ENCODE assay signal across 10 mouse cellular contexts in the genomic region with DNA sequence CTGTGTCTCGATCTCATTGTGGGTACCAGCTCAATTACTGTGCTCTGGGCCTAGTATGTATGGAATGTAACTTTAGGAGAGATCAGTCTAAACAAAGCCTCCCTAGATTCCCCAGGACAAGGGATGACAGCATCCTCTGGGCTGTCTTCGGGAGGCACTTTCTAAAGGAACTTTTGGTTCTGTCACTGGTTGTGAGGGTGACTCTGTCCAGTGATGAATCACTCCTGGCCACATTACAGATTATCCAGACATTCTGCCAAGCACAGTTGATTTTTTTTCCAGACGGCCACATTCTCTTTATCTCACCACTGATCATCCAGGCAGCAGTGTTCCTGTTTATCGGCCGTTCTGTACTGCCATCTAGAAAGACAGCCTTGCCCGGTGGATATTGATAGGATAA.
DNase-seq lines count a peak whose midpoint lies in the region; TF ChIP-seq lines count a peak whose summit lies in the region.
"Had no signal": no experiment of that assay in that cellular context is flagged by ENCODE, and none has a peak within 500 bp of the region (broad histone marks: within the 10 kb centered on the region; RNA-seq: fewer than 3 reads in every experiment).

No protein-coding gene starts in this region.

- intact Hi-C loops in heart, postnatal 25 days (cut with DNase I) = no loop called here
- intact Hi-C loops in heart, postnatal 10 days (cut with DNase I) = no loop called here
- intact Hi-C loops in left cerebral cortex, adult 2 months (cut with DNase I) = no loop called here

- no peak overlapping the region for H3K4me3 ChIP-seq in left cerebral cortex, adult 2 months

- TF ChIP-seq CTCF in left cerebral cortex, adult 2 months (IDR thresholded peaks at IDR 0.05) = no peak

- no peak overlapping the region for H3K27ac ChIP-seq in left cerebral cortex, adult 2 months

- peak; percentile 86 for DNase-seq in heart, adult 11 months
- no peak for DNase-seq in heart, postnatal 25 days (ENCODE audit: low spot score)
- DNase-seq in ovary, adult 18-20 months (ENCODE audit: low spot score) = peak; percentile 4
- no peak for DNase-seq in ovary, postnatal 36 days (ENCODE audit: low spot score)
- peak; percentile 14 to 25 for DNase-seq in heart, postnatal 10 days
- DNase-seq in left cerebral cortex, adult 2 months (ENCODE audit: extremely low spot score in 1 of 2, low spot score in 2 of 2) = no peak
- DNase-seq in urinary bladder, postnatal 36 days (ENCODE audit: low spot score in 2 of 2) = no peak
- no peak for DNase-seq in cerebellum, adult 11 months
- DNase-seq: right cerebral cortex, adult 18-20 months; thymus, adult 18-20 months had no signal

Comparison
In these comparisons a context has a peak if more than half of its experiments do, and no peak if none do; other contexts are left out.
1. DNase-seq: peak in heart, adult 11 months (single experiment), ovary, adult 18-20 months (single experiment) and heart, postnatal 10 days (2 of 2); none in heart, postnatal 25 days (single experiment), ovary, postnatal 36 days (single experiment), left cerebral cortex, adult 2 months (0 of 2), urinary bladder, postnatal 36 days (0 of 2) and cerebellum, adult 11 months (single experiment).